Mouse (Mus musculus) mouse embryonic stem cell (cell line): ENCODE measurements at regions not wholly inside any gene's neighbourhood (a gene's known extent, or its start where the extent isn't known, plus 50 kb on each side); places are given as distances from the start of the nearest gene placed in this dataset.

ENCODE experiments used
- in situ Hi-C, 2 experiments: fragments of 300-500 bp; cut with MboI; formaldehyde crosslinking; loops; 1 replicate in 1 of 2; 3 replicates in 1 of 2; pipeline ENCODE4 v1.14.3; 2019 to 2020; ENCODE audit warnings: low sequenced_read_pairs in 2 of 2, low pct_unique_long_range_greater_than_20kb in 1 of 2, mixed read lengths in 1 of 2; ENCODE audit not compliant: unreplicated experiment in 1 of 2

DNA sequence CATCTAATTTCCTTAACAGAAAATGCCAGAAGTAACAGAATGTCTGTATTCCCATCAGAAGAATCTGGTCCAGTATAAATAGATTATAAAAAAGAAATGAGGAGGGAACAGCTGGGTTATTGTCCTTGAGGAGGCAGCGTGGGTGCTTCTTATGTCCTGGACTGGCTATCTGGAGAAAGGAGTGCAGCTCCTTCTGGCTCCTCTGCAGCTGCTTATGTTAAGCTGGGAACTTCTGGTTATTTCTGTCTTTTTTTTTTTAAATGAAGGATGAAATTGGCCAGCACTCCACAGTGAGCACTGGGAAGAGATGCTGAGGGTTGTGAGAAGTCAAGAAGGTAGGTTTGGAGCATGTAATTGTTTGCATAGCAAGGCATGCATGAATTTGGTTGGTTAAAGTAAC lies 441.5 kb downstream of the Ebf1 start:
- in situ Hi-C loops: no loop called here

DNA sequence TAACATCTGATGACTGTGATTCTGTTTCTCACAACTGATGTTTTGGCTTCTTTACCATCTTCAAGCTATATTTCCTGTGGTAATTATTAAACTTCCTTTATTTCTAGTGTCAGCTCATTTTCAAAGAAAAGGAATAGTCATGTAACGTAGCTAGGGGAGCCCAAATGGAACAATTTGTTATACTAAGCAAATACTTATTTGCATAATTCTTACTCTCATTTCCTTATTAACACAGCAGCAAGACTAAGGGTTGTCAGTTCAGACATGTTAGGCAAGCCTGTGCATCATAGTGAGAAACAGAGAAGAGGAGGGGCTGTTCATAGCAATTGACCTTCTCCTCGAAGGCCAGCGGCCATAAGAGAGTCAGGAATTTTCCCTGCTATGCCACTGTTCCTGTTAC lies 449.5 kb downstream of the Ebf1 start:
- in situ Hi-C loops: no loop called here

DNA sequence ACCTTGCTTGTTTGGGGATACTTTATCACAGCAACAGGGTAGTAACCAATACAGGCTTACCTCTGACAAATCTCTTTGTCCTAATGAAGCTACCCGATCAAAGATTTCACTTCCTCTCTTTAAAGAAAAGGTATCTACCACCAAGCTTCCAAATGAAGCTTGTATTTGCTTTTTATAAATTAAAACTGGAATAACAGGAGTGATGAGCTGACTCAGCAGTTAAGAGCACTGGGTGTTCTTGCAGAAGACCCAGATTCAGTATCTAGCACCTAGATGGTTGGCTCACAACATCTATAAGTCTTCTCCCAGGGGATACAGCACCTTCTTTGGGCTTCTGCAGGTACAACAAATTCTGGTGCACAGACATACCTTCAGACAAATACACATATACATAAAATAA lies 453.2 kb downstream of the Ebf1 start:
- in situ Hi-C loops: no loop called here

DNA sequence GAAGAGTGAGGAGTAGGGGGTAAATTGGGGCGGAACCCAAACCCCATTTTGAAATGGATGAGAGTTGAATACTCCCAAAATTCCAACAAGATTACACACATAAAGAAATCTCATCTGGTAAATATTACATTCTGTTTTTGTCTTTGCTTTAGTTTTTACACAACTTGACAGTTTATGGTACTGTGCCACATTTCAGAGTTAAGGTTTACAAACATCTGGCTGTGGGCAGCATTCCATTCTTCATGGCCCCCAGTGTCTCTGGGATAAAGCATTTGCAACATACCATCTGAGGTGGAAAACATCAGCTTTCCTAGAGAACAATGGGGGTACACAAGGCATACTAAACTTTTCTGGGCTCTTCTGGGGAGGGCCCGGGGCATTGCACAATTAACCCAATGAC lies 454.1 kb downstream of the Ebf1 start:
- in situ Hi-C loops: no loop called here

DNA sequence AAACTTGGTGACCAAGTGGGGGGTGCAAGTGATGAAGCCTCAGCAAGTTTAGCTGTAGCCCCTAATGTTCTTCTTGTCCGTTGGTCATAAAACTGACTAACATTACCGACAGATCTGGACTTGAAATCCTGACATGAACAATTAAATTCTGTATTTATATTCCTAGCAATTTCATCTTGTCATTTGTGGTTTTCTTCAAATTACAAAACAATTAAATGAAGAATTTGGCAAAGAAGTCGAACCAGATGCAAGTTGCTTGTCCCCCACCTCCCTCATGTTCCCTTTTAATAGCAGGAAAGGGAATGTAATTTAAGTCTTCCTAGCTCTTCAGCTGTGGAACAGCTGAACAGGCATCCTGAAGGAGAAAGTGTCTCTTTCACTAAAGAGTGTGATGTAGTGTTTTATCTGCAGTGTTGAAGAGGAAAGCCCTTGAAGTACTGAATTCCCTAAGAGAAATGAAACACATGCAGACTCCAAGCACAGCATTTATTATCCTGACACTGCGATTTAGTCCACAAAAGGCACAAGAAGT lies 467.5 kb downstream of the Ebf1 start:
- in situ Hi-C loops: no loop called here

DNA sequence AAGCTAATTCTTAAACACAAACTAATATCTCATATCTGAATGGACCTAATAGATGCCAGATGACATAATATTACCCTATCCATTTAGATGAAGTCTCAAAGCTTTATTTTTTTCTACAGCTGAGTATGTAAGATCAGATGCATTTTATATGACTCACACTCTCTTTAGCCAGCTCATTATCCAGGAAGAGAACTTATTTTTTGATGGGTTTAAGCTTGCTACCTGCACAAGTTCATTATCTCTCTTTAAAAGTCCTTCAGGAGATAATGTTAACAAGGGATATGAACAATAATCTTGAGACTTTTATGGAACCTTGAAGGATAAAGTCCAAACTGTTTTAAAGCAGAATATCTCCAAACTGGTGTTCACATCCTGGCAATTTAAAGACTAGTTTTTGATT lies 468.0 kb downstream of the Ebf1 start:
- in situ Hi-C loops: no loop called here

DNA sequence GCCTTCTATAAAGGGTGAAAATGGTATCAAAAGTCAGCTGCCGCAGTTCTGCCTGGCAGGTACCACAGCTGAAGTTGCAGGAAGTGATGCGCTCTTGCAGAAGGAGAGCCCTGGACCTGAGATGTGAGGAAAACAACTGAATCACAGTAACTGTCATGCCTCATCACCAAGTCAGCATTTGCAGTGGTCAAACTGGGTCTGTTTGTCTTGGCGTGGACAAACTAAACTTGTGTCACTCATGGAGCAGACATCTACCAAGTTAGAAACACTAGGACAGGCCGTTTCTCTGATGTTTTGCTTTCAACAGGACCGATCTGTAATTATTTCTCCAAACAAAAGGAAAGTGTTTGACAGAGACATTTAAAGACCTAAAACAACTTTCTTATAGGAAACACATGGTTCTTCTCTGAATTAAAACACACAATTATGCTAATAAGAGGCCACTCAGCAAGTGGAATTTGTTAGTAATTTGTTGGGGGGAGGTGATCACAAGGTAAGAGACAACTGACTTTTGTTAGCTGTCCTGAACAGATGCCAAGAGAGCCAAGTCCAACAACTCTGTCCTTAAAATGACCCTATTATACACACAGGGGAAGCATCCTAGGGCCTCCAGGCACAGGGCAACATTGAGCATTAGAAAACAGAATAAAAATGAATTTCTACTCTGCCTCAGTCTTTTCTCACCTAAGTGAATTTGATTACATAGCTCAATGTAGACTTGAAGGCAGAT lies 470.2 kb downstream of the Ebf1 start:
- in situ Hi-C loops: no loop called here

DNA sequence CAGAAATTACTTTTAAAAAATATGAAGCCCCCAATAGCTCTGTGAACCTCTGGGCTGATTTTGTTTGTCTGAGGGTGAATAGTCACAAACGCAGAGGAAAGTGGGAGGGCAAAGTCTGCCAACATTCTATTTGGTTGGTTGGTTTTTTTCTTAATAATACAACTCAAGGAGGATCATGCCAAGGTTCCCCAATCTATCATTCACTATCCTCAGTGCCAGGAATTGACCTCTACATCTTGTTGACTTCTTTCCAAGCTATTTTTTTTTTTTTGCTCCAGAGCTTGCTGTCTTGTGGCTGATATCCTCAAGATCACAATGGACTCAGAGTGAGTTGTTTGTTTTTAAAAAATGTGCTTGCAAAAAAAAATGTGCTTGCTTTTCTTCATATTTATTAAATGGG lies 471.2 kb downstream of the Ebf1 start:
- in situ Hi-C loops: no loop called here

DNA sequence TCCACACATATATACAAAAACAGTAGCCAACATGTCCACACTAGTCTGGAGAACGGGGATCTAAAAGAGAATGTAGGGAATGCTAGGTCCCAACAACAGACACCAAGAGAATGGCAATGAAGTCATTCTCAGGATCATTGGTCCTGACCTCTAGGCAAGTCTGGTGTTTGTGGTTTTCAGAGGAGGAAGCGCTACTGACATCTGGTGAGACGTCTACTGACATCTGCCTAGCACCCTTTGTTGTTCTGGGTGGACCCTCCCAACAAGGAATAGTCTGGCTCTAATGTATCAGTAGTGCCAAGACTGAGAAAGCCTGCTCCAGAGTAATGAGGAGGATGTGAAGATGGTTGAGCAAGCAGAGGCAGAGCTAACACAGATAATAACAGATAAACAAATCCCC lies 472.4 kb downstream of the Ebf1 start:
- in situ Hi-C loops: no loop called here

DNA sequence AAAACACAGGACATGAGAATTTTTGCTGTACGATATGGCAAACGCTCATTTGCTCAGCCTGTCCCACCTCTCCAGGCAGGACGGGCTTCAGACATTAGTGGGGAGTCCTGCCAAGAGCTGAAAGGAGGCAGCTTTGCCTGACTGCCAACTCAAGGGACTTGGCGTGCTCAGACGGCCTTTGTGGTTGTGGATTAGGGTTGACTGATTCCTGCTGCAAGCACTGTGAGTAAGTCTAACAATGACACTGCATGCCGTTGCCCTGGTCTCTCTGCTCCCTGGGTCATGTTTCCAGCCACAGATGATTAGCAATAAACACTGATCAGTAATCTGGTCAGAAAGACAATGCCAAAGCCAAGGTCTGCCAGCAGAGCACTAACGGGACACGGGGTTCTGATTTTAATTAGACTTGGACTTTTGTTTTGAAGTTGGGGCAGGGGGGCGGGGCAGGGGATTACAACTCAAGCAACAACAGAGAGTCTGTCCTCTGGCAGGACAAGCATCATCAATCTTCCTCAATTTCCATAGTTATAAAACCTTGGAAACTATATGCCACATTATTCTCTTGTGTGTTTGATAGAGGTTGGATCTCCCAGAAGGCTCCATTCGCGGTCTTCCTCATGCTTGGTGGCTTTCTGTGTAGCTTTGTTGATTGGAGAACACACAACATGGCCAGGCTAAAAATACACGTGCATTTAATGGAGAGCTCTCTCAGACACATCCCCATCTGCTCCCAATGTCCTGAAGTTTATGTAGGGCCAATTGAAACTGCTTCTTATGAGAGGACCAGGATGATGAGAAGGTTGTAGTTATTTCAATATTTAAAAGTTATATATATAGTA lies 486.6 kb downstream of the Ebf1 start:
- in situ Hi-C loops: no loop called here

DNA sequence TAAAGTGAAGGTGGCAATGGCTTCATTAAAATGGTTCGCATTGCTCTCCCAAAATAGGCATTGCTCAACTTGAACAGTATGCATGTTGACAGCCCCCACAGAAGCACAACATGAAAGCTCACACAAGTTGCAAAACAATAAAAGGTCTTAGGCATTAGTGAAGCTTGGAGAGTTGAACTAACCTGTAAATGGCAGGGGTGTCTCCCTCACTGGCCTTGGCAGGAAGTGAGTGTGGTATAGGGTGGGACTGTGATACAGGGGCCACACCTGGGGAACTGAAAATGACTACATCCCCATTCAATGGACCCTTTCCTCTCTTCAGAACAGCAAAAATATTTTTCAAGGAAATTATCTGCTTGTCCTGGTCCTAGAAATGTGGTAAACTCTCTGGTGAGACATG lies 499.6 kb downstream of the Ebf1 start:
- in situ Hi-C loops: no loop called here

DNA sequence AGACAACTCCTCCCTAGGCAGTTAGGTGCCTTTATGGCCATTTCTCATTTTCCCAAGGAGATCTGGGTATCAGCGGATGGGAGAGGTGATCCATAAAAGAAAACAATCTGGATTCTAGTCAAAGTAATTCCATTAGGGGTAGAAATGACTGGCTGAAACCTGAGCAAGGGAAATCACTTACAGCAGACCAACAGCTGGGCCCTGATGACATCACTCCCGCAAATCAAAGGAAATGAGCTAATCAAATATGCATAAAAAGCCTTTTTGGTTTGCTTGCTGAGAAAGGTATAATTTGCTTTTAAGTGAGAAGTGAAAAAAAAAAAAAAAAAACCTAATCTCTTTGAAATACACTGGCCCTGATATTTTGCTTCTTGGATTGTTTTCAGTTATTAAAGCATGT lies 506.2 kb downstream of the Ebf1 start:
- in situ Hi-C loops: no loop called here

DNA sequence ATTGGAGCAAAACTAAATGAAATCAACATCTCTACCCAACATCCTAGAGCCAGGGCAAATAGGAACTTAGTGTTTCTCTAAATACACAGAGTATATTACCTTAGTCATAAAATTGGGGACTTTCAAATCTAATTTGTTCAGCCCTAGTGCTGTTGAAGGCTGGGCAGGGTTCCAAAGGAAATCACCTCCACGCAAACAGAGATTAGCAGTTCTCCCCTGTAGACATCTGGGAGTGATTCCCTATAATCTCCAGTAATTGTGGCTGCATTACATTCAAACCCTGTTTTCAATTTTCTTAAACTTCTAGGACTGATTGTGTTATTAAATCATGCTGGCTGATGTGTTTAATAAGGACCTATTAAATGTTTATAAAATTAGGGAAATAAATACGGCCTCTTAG lies 519.7 kb downstream of the Ebf1 start:
- in situ Hi-C loops: no loop called here

DNA sequence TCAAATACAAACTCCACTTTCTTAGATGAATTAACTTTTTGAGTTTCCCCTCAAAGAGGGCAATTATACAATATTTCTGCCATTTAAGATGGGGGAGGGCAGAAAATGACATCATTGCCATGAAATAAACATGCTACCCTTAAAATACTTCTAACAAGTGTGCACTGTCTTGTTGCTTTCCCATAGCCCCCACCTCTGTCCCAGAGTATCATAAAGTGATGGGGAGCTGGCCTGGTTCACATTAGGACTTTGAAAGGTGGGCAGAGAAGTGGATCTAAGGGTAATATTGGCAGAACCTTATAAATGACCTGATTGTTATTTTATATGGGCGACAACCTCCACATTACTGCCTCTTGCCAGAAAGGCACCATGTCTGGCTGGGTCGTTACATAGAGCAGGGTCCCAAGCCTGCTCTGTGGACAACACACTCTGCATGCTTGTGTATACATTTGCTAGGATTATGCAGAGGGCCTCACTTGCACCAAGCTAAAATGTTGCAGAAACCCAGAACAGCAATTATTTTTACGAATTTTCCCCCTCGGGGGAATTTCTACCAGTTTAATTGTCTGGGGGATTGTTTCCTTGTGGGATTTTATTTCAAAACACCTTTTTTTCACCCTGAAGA lies 521.3 kb downstream of the Ebf1 start:
- in situ Hi-C loops: no loop called here

DNA sequence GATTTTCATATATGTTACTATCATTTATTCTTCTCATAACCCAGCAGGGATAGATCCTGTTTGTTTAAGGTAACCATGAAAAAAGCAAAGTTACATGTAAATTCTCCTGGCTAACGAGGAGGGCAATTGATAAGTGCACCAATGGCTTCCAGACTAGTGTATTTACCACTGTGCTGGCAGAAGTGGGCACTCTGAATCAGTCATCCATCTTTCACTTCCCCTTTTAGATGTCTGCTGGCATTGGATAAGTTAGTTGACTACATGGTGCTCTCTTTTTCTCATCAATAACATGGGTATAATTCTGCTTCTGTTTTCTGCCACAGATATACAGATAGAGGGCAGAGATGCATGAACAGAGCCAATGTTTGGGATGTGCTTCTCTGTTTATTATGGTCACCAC lies 523.4 kb downstream of the Ebf1 start:
- in situ Hi-C loops: no loop called here

DNA sequence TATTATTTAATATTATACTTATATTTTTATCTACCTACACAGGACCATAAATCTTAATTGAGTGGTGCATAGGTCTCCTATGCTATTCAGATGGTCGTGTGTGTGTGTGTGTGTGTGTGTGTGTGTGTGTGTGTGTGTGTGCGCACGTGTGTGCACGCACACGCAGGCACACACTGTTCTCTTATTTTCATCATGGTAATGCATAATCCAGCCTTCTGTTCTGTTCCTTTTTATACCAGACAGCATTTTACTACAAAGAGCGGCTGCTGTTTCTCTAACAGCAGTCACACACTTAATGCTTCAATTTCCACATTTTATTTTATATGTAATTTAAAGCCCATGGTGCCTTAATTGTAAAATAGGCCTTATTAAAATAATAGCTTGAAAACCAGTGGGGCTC lies 537.0 kb downstream of the Ebf1 start:
- in situ Hi-C loops: no loop called here

DNA sequence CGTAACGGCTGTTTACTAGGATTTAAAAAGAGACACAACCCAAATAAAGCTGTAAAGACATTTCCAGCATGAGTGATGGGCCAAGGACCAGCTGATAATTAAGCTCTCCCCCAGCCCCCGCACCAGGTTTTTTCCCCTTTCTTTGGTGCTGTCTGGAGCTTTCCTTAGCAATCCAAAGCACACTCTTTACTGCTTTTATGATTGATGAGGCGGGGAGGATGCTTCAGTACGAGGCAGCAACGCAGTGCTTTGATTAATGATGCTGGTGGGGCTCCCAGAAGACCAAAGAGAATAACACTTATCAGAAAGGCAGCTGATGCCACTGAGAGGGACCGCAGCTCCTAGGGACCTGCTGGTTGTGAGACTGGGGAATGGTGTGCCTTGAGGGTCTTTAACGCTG lies 537.4 kb downstream of the Ebf1 start:
- in situ Hi-C loops: no loop called here

DNA sequence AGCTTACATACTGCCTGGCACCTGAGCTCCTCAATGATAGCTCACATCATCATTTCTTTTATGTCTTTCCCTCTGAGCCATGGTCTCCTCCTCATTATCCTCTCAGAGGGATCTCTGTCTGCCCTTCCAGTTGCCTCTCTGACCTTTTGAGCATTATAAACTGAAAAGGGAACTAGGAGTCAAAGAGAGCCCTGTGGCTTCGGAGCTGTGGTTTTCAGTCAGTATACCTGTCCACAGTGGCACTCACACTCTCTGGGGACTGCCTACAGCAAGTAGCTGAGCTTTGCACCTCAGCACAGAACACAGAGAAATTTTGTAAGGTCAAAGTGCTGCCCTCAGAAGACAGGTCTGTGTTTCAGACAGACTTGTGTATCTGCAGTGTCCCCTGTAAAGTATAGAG lies 538.7 kb downstream of the Ebf1 start:
- in situ Hi-C loops: no loop called here

DNA sequence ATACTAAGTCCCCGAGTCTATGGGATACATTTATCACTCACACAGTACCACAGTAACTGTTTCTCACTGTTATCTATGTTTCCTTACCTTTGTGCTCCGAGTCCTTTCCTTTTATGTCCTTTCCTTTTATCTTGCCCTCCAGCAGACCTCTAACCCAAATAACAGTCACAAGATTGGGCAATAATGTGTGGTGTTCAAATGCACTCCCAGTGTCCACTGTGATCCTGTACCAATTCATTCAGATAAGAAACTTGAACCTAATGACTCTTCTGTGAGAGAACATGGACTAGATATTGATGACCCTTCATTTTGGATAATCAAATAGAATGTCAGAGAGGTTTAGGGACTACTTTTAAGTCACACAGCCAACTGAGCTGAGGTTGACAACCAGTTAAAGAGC lies 541.2 kb downstream of the Ebf1 start:
- in situ Hi-C loops: no loop called here
